Mouse (Mus musculus) erythroblast, embryonic 14.5 days (primary cell): ENCODE data around the gene Zfp119b. TPM values are rescaled to one million over a fixed set of nuclear protein-coding genes. Genes with fewer than 3 reads are reported as not detected.
A peak's percentile ranks its signal among the peaks of the same experiment; 100 is the strongest.
"Not testable (repeated sequence)": the region's sequence is repeated elsewhere in the genome, so short reads cannot be mapped to it uniquely, and the experiment has no call there.

Experiments used
- H3K27me3 ChIP-seq: 2 replicates; pipeline ENCODE4 v1.6.1; 2012; ENCODE audit warnings: inconsistent platforms; ENCODE audit not compliant: control insufficient read depth
- H3K36me3 ChIP-seq: 2 replicates; pipeline ENCODE4 v1.6.1; 2012; ENCODE audit warnings: mild to moderate bottlenecking, inconsistent platforms; ENCODE audit not compliant: control insufficient read depth
- H3K4me1 ChIP-seq: 2 replicates; pipeline ENCODE4 v1.6.1; 2012; ENCODE audit warnings: inconsistent platforms; ENCODE audit not compliant: control insufficient read depth
- H3K4me3 ChIP-seq: replicated peaks from 2 replicates; pipeline ENCODE3; 2012; ENCODE audit warnings: moderate library complexity, mild to moderate bottlenecking, inconsistent platforms
- H3K9me3 ChIP-seq: 2 replicates; pipeline ENCODE4 v1.6.1; 2012; ENCODE audit warnings: low read length, inconsistent platforms, mixed read lengths; ENCODE audit not compliant: control insufficient read depth
- GATA1 ChIP-seq: IDR thresholded peaks from 2 replicates; pipeline ENCODE4 v1.6.1; 2012; ENCODE audit warnings: low read length, inconsistent platforms, mixed read lengths
- TAL1 ChIP-seq: IDR thresholded peaks from 3 replicates; pipeline ENCODE4 v1.6.1; 2012; ENCODE audit warnings: low read length, inconsistent platforms, mixed read lengths
- polyA plus RNA-seq: library from polyadenylated mRNA; stranded (reverse); fragments of >175 nt; gene quantifications from 2 replicates; pipeline ENCODE4 v1.2.3, GENCODE M21; 2012

Gene Zfp119b
- polyA plus RNA-seq, 1 experiment = not detected

- no peaks in the 10 kb centered on the region for H3K36me3 ChIP-seq
- TF ChIP-seq TAL1 (no peak), GATA1 (no peak)
- H3K4me1 ChIP-seq = peaks cover 13% of the 10 kb centered on the region
- no peak overlapping the region for H3K4me3 ChIP-seq
- H3K9me3 ChIP-seq = no peaks in the 10 kb centered on the region
- peaks cover 29% of the 10 kb centered on the region for H3K27me3 ChIP-seq
Measured at GRCm38 (mm10) chr17:55952041-55952440, 2.7 kb upstream of the Zfp119b start.

GRCm38 (mm10) chr17:55950601-55951000 is 1.3 kb upstream of the Zfp119b start:
- H3K27me3 ChIP-seq = peaks cover 26% of the 10 kb centered on the region
- no peak overlapping the region for H3K4me3 ChIP-seq
- peaks cover 10% of the 10 kb centered on the region for H3K4me1 ChIP-seq
- TF ChIP-seq GATA1 (no peak), TAL1 (no peak)
- H3K36me3 ChIP-seq = no peaks in the 10 kb centered on the region
- H3K9me3 ChIP-seq = no peaks in the 10 kb centered on the region

- Histone ChIP-seq H3K36me3 (no peaks in the 10 kb centered on the region), H3K9me3 (no peaks in the 10 kb centered on the region), H3K4me3 (no peak overlapping the region), H3K4me1 (peaks cover 22% of the 10 kb centered on the region), H3K27me3 (peaks cover 14% of the 10 kb centered on the region)
- TF ChIP-seq GATA1 (no peak), TAL1 (no peak)
Measured at GRCm38 (mm10) chr17:55948647-55949046, 653 bp downstream of the Zfp119b start.

DNA sequence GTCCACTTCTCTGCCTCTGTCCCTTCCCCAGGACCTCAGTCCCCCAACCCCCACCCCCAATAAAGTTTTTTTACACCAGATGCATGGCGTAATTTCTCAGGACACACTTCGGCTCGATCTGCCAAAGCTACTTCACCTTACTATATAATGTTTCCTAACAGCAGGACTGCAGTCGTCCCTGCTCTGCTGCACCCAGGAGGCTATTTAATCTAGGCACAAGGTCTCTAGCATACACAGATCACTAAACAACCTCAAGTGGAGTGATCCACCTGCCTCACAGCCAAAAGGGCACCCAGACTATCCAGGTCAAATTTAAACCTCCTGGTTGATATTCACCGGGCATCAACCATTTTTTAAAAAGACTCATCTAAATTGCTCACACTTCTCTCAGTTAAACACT is 3.6 kb downstream of the Zfp119b start:
- Histone ChIP-seq H3K4me1 (peaks cover 24% of the 10 kb centered on the region), H3K9me3 (no peaks in the 10 kb centered on the region), H3K27me3 (peaks cover 6% of the 10 kb centered on the region), H3K36me3 (no peaks in the 10 kb centered on the region; the same call in none of the 2 replicates), H3K4me3 (peak overlapping the region; percentile 67)
- TF ChIP-seq TAL1 (no peak), GATA1 (no peak)

GRCm38 (mm10) chr17:55944866-55945682 is 4.2 kb downstream of the Zfp119b start:
- H3K4me3 ChIP-seq = peak overlapping the region; percentile 67
- H3K36me3 ChIP-seq, H3K9me3 ChIP-seq, H3K27me3 ChIP-seq: not testable (repeated sequence)
- peaks cover 24% of the 10 kb centered on the region for H3K4me1 ChIP-seq

DNA sequence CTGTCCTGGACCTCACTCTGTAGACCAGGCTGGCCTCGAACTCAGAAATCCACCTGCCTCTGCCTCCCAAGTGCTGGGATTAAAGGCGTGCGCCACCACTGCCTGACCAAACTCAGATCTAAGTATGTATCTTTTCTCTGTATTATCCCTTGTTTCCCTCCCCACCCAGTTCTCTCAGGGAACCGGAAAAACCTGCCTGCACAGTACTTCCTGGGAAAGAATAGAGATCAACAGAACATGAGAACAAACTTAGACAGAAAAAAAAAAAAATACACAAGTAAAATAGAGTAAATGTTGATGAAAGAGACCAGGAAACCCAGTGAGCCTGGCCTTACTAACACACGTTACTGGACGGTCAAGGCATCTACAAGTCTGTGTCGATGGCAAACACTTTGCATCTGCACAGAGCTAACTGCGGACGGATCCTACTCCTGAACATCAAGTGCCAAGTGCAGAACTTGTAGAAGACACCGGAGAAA is 4.9 kb downstream of the Zfp119b start:
- H3K4me3 ChIP-seq = peak overlapping the region; percentile 67
- H3K36me3 ChIP-seq, H3K9me3 ChIP-seq, H3K27me3 ChIP-seq: not testable (repeated sequence)
- H3K4me1 ChIP-seq = peaks cover 24% of the 10 kb centered on the region

DNA sequence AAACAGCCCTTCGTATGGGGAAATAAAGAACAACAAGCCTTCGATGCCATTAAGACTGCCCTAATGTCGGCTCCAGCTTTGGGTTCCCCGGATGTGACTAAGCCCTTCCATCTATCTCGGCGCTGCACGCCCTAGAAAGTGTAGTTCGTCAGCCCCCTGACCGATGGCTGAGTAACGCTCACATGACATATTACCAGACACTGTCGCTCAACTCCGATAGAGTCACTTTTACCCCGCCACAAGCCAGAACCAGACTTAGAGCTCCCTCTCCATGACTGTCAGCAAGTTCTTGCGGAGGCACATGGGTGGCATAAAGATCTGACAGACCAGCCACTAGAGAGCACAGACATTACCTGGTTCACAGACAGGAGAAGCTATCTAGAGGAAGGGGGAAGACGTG is 16.1 kb downstream of the Zfp119b start:
- Histone ChIP-seq H3K27me3 (no peaks in the 10 kb centered on the region), H3K36me3 (peaks cover 33% of the 10 kb centered on the region), H3K9me3 (peaks cover 26% of the 10 kb centered on the region), H3K4me1 (peaks cover 44% of the 10 kb centered on the region), H3K4me3 (peak overlapping the region; percentile 76)
- no peak for TF ChIP-seq TAL1
- TF ChIP-seq GATA1 = no peak

- H3K4me1 ChIP-seq = peaks cover 44% of the 10 kb centered on the region
- H3K4me3 ChIP-seq = peak overlapping the region; percentile 76
- TF ChIP-seq TAL1 (peak; percentile 62), GATA1 (peak; percentile 28; the same call in 1 of the 2 replicates)
- H3K27me3 ChIP-seq = no peaks in the 10 kb centered on the region
- H3K36me3 ChIP-seq = peaks cover 30% of the 10 kb centered on the region
- peaks cover 22% of the 10 kb centered on the region for H3K9me3 ChIP-seq
Measured at GRCm38 (mm10) chr17:55932635-55933034, 16.7 kb downstream of the Zfp119b start.

- H3K9me3 ChIP-seq = peaks cover 19% of the 10 kb centered on the region
- peaks cover 44% of the 10 kb centered on the region for H3K4me1 ChIP-seq
- H3K36me3 ChIP-seq = peaks cover 24% of the 10 kb centered on the region
- TF ChIP-seq GATA1 (no peak), TAL1 (no peak)
- no peaks in the 10 kb centered on the region for H3K27me3 ChIP-seq
- peak overlapping the region; percentile 76 for H3K4me3 ChIP-seq
Measured at GRCm38 (mm10) chr17:55931553-55932502, 17.5 kb downstream of the Zfp119b start.
